Comparison of ENCODE assay signal across 24 mouse cellular contexts in the genomic region with DNA sequence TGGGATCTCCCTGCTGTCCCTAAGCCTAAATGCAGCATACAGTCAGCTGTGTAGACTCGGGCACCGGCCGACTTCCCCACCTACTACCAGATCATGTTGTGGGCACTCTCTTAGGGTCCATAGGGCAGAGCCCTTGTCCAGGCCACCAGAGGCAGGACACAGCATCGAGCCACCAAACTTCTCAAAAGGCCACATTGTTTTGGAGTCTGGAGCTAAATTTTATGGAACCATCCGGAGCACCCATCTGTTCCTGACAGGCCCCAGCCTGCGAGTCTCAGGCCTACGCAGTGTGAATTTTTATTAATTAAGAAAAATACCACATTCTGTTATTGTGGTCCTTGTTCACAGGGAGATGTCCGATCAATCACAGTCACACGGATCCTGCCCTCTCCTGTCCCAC.
"Had no signal": no experiment of that assay in that cellular context is flagged by ENCODE, and none has a peak within 500 bp of the region (broad histone marks: within the 10 kb centered on the region; RNA-seq: fewer than 3 reads in every experiment).

No protein-coding gene starts in this region.

- H3K36me3 ChIP-seq: heart, embryonic 10.5 days; heart, embryonic 12.5 days; hindbrain, embryonic 10.5 days; hindbrain, embryonic 12.5 days; hindbrain, embryonic 15.5 days; intestine, embryonic 15.5 days; limb, embryonic 13.5 days; limb, embryonic 15.5 days; liver, embryonic 12.5 days had no signal

- H3K27ac ChIP-seq: gastrocnemius, adult 2 months; heart, embryonic 10.5 days; hindbrain, embryonic 10.5 days; hindbrain, embryonic 12.5 days; hindbrain, embryonic 15.5 days; intestine, embryonic 15.5 days; limb, embryonic 13.5 days; limb, embryonic 15.5 days; liver, embryonic 12.5 days; liver, embryonic 14.5 days had no signal

- H3K4me2 ChIP-seq: heart, embryonic 12.5 days; hindbrain, embryonic 12.5 days; hindbrain, embryonic 15.5 days; intestine, embryonic 15.5 days; limb, embryonic 13.5 days; limb, embryonic 15.5 days; liver, embryonic 12.5 days had no signal

- H3K9me3 ChIP-seq: heart, embryonic 10.5 days; hindbrain, embryonic 10.5 days; hindbrain, embryonic 12.5 days; hindbrain, embryonic 15.5 days; intestine, embryonic 15.5 days; limb, embryonic 13.5 days; limb, embryonic 15.5 days; liver, embryonic 12.5 days had no signal

- H3K9ac ChIP-seq: heart, embryonic 12.5 days; hindbrain, embryonic 12.5 days; hindbrain, embryonic 15.5 days; intestine, embryonic 15.5 days; limb, embryonic 13.5 days; limb, embryonic 15.5 days; liver, embryonic 12.5 days; liver, embryonic 14.5 days had no signal

- H3K4me1 ChIP-seq: heart, embryonic 12.5 days; hindbrain, embryonic 12.5 days; hindbrain, embryonic 15.5 days; intestine, embryonic 15.5 days; limb, embryonic 13.5 days; limb, embryonic 15.5 days; liver, embryonic 12.5 days had no signal

- DNase-seq: gastrocnemius, adult 2 months; gastrocnemius, postnatal 10 days; gastrocnemius, postnatal 25 days; heart, adult 18-20 months; heart, postnatal 10 days; heart, postnatal 4 days; kidney, adult 18-20 months; kidney, adult 8-10 months; kidney, postnatal 10 days; kidney, postnatal 25 days; left cerebral cortex, postnatal 4 days; lung, adult 18-20 months had no signal

- H3K4me3 ChIP-seq: gastrocnemius, adult 2 months; heart, embryonic 10.5 days; heart, embryonic 12.5 days; hindbrain, embryonic 10.5 days; hindbrain, embryonic 12.5 days; hindbrain, embryonic 15.5 days; intestine, embryonic 15.5 days; limb, embryonic 13.5 days; limb, embryonic 15.5 days; liver, embryonic 12.5 days had no signal

- ATAC-seq: inflammation-experienced regulatory T-cells, adult 6 months; intestine, embryonic 15.5 days; intestine, postnatal 0 days; liver, embryonic 12.5 days had no signal

- H3K27me3 ChIP-seq: hindbrain, embryonic 12.5 days; hindbrain, embryonic 15.5 days; intestine, embryonic 15.5 days; limb, embryonic 15.5 days; liver, embryonic 12.5 days had no signal
